Mouse (Mus musculus): ENCODE results near the gene Ndufaf4.

DNA sequence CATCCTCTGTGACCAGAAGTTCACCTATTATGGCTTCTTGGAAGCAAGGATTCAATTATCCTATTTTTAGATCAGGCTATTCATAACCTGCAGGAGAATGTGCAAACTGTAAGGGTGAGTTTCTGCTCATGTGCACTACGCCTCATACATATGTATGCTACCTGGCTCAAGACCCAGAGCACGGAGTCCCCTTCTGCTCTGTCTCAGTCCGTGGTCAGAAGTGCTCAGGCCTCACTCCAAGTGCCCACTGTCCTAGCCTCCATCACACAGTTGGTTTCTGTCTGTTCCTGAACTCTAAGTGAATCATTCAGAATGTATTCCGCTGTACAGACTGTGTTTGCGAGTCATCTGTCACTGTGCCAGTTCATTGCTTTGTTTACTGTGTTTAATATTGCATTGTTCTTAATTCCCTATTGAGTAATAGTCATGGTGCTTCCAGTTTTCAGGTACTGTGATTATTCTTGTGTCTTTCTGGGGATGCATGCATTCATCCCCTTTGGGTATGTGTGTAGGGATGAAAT lies 30.4 kb downstream of the Ndufaf4 start:
- TF ChIP-seq CTCF (IDR thresholded peaks at IDR 0.05): no peak
- no peak for TF ChIP-seq EP300 (IDR thresholded peaks at IDR 0.05; ENCODE audit: insufficient read depth, low read depth, low read length)
